Mouse (Mus musculus) MEL (cell line): ENCODE data around the gene Fgf22. TPM values are rescaled to one million over a fixed set of nuclear protein-coding genes. Genes with fewer than 3 reads are reported as not detected.

Experiments used
- DNase-seq: peaks from one replicate; pipeline ENCODE4 v3.0.0; 2011; ENCODE audit warnings: low read depth, low spot score
- H3K27ac ChIP-seq: 2 replicates; pipeline ENCODE4 v1.5.1; 2012; ENCODE audit warnings: low read depth, mild to moderate bottlenecking, control low read depth, low read length, moderate library complexity; ENCODE audit not compliant: control insufficient read depth
- H3K27me3 ChIP-seq, 2 experiments: fragments of 150-350 bp in 1 of 2; sonication (generic) in 1 of 2; 2 replicates each; pipeline ENCODE4 v1.6.1; 2012; ENCODE audit warnings: low read length in 2 of 2, mild to moderate bottlenecking in 2 of 2, improper control_type of control experiment in 1 of 2, moderate library complexity in 1 of 2; ENCODE audit not compliant: insufficient read depth in 2 of 2, control insufficient read depth in 1 of 2
- H3K36me3 ChIP-seq, 2 experiments: 2 replicates each; pipeline ENCODE4 v1.6.1; 2012 to 2014; ENCODE audit warnings: low read length in 2 of 2, improper control_type of control experiment in 1 of 2, inconsistent platforms in 1 of 2, mild to moderate bottlenecking in 1 of 2; ENCODE audit not compliant: insufficient read depth in 2 of 2, control insufficient read depth in 1 of 2
- H3K4me1 ChIP-seq, 2 experiments: fragments of 150-350 bp in 1 of 2; sonication (generic) in 1 of 2; 2 replicates each; pipeline ENCODE4 v1.6.1; 2012; ENCODE audit warnings: low read length in 2 of 2, improper control_type of control experiment in 1 of 2, mild to moderate bottlenecking in 1 of 2; ENCODE audit not compliant: insufficient read depth in 2 of 2, control insufficient read depth in 1 of 2
- H3K4me3 ChIP-seq, 2 experiments: fragments of 150-350 bp in 1 of 2; sonication (generic) in 1 of 2; 2 replicates each; pipeline ENCODE4 v1.5.1; 2012; ENCODE audit warnings: low read depth in 2 of 2, low read length in 2 of 2, mild to moderate bottlenecking in 2 of 2, moderate library complexity in 2 of 2, control low read depth in 1 of 2, improper control_type of control experiment in 1 of 2; ENCODE audit not compliant: control insufficient read depth in 1 of 2, insufficient read depth in 1 of 2
- H3K79me2 ChIP-seq: 2 replicates; pipeline ENCODE4 v1.6.1; 2012; ENCODE audit warnings: mild to moderate bottlenecking, low read length, moderate library complexity; ENCODE audit not compliant: control insufficient read depth, poor library complexity, insufficient read depth
- H3K9ac ChIP-seq: 2 replicates; pipeline ENCODE4 v1.6.1; 2012; ENCODE audit warnings: low read depth, mild to moderate bottlenecking, control low read depth, low read length, moderate library complexity; ENCODE audit not compliant: control insufficient read depth, poor library complexity, severe bottlenecking
- H3K9me3 ChIP-seq: fragments of 150-350 bp; sonication (generic); replicated peaks from 2 replicates; pipeline ENCODE4 v1.6.1; 2012; ENCODE audit warnings: mild to moderate bottlenecking, low read length, improper control_type of control experiment, moderate library complexity; ENCODE audit not compliant: insufficient read depth
- CHD1 ChIP-seq: IDR thresholded peaks from 2 replicates; pipeline ENCODE4 v1.6.1; 2012; ENCODE audit warnings: low read depth, mild to moderate bottlenecking, inconsistent platforms, low read length, improper control_type of control experiment
- CHD2 ChIP-seq: IDR thresholded peaks from 2 replicates; pipeline ENCODE4 v1.6.1; 2011; ENCODE audit warnings: low read length, improper control_type of control experiment
- CTCF ChIP-seq, 3 experiments: IDR thresholded peaks in 2 of 3; conservative IDR thresholded peaks in 1 of 3; 2 replicates each; pipeline ENCODE4 v1.5.1; 2011 to 2012; ENCODE audit warnings: low read length in 3 of 3, low read depth in 2 of 3, mild to moderate bottlenecking in 2 of 3, improper control_type of control experiment in 1 of 3, inconsistent platforms in 1 of 3, mixed read lengths in 1 of 3, moderate library complexity in 1 of 3; ENCODE audit not compliant: control insufficient read depth in 1 of 3, insufficient read depth in 1 of 3, poor library complexity in 1 of 3, severe bottlenecking in 1 of 3
- ELF1 ChIP-seq: IDR thresholded peaks from 2 replicates; pipeline ENCODE4 v1.6.1; 2014; ENCODE audit warnings: low read depth, mild to moderate bottlenecking, inconsistent platforms, low read length, improper control_type of control experiment, moderate library complexity
- GABPA ChIP-seq: IDR thresholded peaks from 2 replicates; pipeline ENCODE4 v1.6.1; 2012; ENCODE audit warnings: low read depth, mild to moderate bottlenecking, inconsistent platforms, low read length, improper control_type of control experiment, moderate library complexity
- JUND ChIP-seq: IDR thresholded peaks from 2 replicates; pipeline ENCODE4 v1.6.1; 2011; ENCODE audit warnings: low read depth, mild to moderate bottlenecking, improper control_type of control experiment, low read length
- MAFK ChIP-seq: IDR thresholded peaks from 2 replicates; pipeline ENCODE4 v1.6.1; 2011; ENCODE audit warnings: low read depth, mild to moderate bottlenecking, low read length, improper control_type of control experiment, borderline replicate concordance
- MAX ChIP-seq: IDR thresholded peaks from 2 replicates; pipeline ENCODE4 v1.6.1; 2011; ENCODE audit warnings: low read length, improper control_type of control experiment
- MAZ ChIP-seq: IDR thresholded peaks from 2 replicates; pipeline ENCODE4 v1.6.1; 2012; ENCODE audit warnings: low read depth, mild to moderate bottlenecking, inconsistent platforms, low read length, improper control_type of control experiment
- MYB ChIP-seq: IDR thresholded peaks from 2 replicates; pipeline ENCODE4 v1.6.1; 2011; ENCODE audit warnings: mild to moderate bottlenecking, low read depth, low read length, improper control_type of control experiment
- NRF1 ChIP-seq: IDR thresholded peaks from 2 replicates; pipeline ENCODE4 v1.6.1; 2014; ENCODE audit warnings: low read depth, mild to moderate bottlenecking, inconsistent platforms, low read length, improper control_type of control experiment, moderate library complexity; ENCODE audit not compliant: poor library complexity, insufficient read depth, severe bottlenecking
- POLR2A ChIP-seq, 2 experiments: IDR thresholded peaks; 2 replicates each; pipeline ENCODE4 v1.6.1; 2011 to 2012; ENCODE audit warnings: low read length in 2 of 2, mild to moderate bottlenecking in 2 of 2, control low read depth in 1 of 2, improper control_type of control experiment in 1 of 2, low read depth in 1 of 2, moderate library complexity in 1 of 2; ENCODE audit not compliant: control insufficient read depth in 1 of 2, insufficient read depth in 1 of 2, poor library complexity in 1 of 2
- POLR2AphosphoS2 ChIP-seq: IDR thresholded peaks from 2 replicates; pipeline ENCODE4 v1.6.1; 2011; ENCODE audit warnings: low read length, improper control_type of control experiment
- RAD21 ChIP-seq: IDR thresholded peaks from 2 replicates; pipeline ENCODE4 v1.6.1; 2011; ENCODE audit warnings: mild to moderate bottlenecking, low read depth, low read length, improper control_type of control experiment
- RCOR1 ChIP-seq: IDR thresholded peaks from 2 replicates; pipeline ENCODE4 v1.6.1; 2012; ENCODE audit warnings: low read depth, mild to moderate bottlenecking, inconsistent platforms, low read length, improper control_type of control experiment
- SMC3 ChIP-seq: IDR thresholded peaks from 2 replicates; pipeline ENCODE4 v1.6.1; 2011; ENCODE audit warnings: low read depth, low read length, improper control_type of control experiment
- TAL1 ChIP-seq: IDR thresholded peaks from 2 replicates; pipeline ENCODE4 v1.6.1; 2012; ENCODE audit warnings: mild to moderate bottlenecking, inconsistent platforms, low read length, moderate library complexity, mixed read lengths
- TBP ChIP-seq: IDR thresholded peaks from 2 replicates; pipeline ENCODE4 v1.8.0; 2011; ENCODE audit warnings: low read depth, low read length, improper control_type of control experiment
- USF1 ChIP-seq: IDR thresholded peaks from 2 replicates; pipeline ENCODE4 v1.6.1; 2014; ENCODE audit warnings: low read depth, mild to moderate bottlenecking, inconsistent platforms, low read length, improper control_type of control experiment, moderate library complexity
- ZC3H11A ChIP-seq: IDR thresholded peaks from 2 replicates; pipeline ENCODE4 v1.6.1; 2012; ENCODE audit warnings: low read depth, mild to moderate bottlenecking, inconsistent platforms, low read length, improper control_type of control experiment
- polyA plus RNA-seq, 2 experiments: library from polyadenylated mRNA; stranded (reverse) in 1 of 2; unstranded in 1 of 2; fragments of >175 nt in 1 of 2; fragments of >200 nt in 1 of 2; gene quantifications; 2 replicates each; pipeline versions ENCODE4 v1.2.1 to v1.2.4; 2012; ENCODE audit warnings: low replicate concordance in 2 of 2, low read depth in 1 of 2; ENCODE audit not compliant: insufficient read length in 2 of 2, insufficient read depth in 1 of 2, missing spikeins in 1 of 2
- total RNA-seq: library from RNA; depleted of rRNA; stranded (reverse); fragments of 300-350 nt; gene quantifications from 2 replicates; pipeline ENCODE4 v1.2.3, GENCODE M21; 2012

Gene Fgf22
- total and polyA plus RNA-seq, 3 experiments, result 0.15 to 0.33 TPM; not detected in 1

GRCm38 (mm10) chr10:79732500-79732899 is 22.4 kb upstream of the Fgf22 start:
- Histone ChIP-seq H3K4me1 (no peaks in the 10 kb centered on the region), H3K36me3 (no peaks in the 10 kb centered on the region; a peak in 1 of 4 replicates), H3K4me3 (no peak overlapping the region), H3K9ac (no peak overlapping the region), H3K9me3 (no peaks in the 10 kb centered on the region), H3K79me2 (no peaks in the 10 kb centered on the region), H3K27ac (no peak overlapping the region), H3K27me3 (no peaks in the 10 kb centered on the region)
- TF ChIP-seq CHD2 (no peak), MYB (no peak), CTCF (IDR thresholded peaks at IDR 0.05 in 2 of 3, conservative IDR thresholded peaks at IDR 0.05 in 1 of 3; ENCODE audit: control insufficient read depth in 1 of 3, insufficient read depth in 1 of 3, low read depth in 2 of 3, low read length in 3 of 3, poor library complexity in 1 of 3, severe bottlenecking in 1 of 3) (peak; percentile 80 to 90 (median 80)), NRF1 (no peak), JUND (no peak), TBP (no peak), POLR2A (IDR thresholded peaks at IDR 0.05; ENCODE audit: control insufficient read depth in 1 of 2, insufficient read depth in 1 of 2, low read depth in 1 of 2, low read length in 2 of 2, poor library complexity in 1 of 2) (no peak), MAX (no peak), ELF1 (no peak), POLR2AphosphoS2 (no peak), MAZ (no peak), MAFK (no peak), ZC3H11A (peak; percentile 41; the same call in 1 of the 2 replicates), SMC3 (peak; percentile 77), RAD21 (peak; percentile 60), RCOR1 (no peak), TAL1 (no peak), GABPA (no peak), USF1 (no peak), CHD1 (no peak)
- peak; percentile 67 for DNase-seq

DNA sequence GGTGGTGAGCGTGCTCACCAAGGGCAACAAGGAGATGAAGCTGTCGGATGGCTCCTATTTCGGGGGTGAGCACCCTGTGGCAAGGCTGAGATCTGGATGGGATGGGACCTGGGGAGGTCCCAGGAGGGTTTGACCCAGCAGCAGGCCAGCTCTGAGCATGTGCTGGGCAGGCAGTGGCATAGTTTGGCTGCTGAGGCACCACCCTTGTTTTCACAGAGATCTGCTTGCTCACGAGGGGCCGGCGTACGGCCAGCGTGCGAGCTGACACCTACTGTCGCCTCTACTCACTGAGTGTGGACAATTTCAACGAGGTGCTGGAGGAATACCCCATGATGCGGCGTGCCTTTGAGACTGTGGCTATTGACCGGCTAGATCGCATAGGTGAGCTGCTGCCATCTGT is 21.0 kb upstream of the Fgf22 start:
- Histone ChIP-seq H3K4me3 (no peak overlapping the region), H3K79me2 (no peaks in the 10 kb centered on the region), H3K36me3 (no peaks in the 10 kb centered on the region; a peak in 1 of 4 replicates), H3K9ac (no peak overlapping the region), H3K27me3 (no peaks in the 10 kb centered on the region), H3K27ac (no peak overlapping the region), H3K9me3 (no peaks in the 10 kb centered on the region), H3K4me1 (no peaks in the 10 kb centered on the region)
- no peak for DNase-seq
- TF ChIP-seq RCOR1, result no peak
